Mouse (Mus musculus) embryonic fibroblast, embryonic 13.5 days (primary cell): ENCODE measurements around the gene Dock9. TPM values are rescaled to one million over a fixed set of nuclear protein-coding genes. Genes with fewer than 3 reads are reported as not detected.

Experiments
- H3K27ac ChIP-seq: 2 replicates; pipeline ENCODE4 v1.5.1; 2012; ENCODE audit warnings: low read length, control low read depth, inconsistent platforms; ENCODE audit not compliant: insufficient read depth
- H3K4me1 ChIP-seq: 2 replicates; pipeline ENCODE4 v1.6.1; 2011; ENCODE audit warnings: low read length; ENCODE audit not compliant: control insufficient read depth, insufficient read depth
- H3K4me3 ChIP-seq: 2 replicates; pipeline ENCODE4 v1.5.1; 2011; ENCODE audit warnings: mild to moderate bottlenecking, control low read depth, low read length; ENCODE audit not compliant: insufficient read depth
- CTCF ChIP-seq: IDR thresholded peaks from 2 replicates; pipeline ENCODE4 v1.5.1; 2011; ENCODE audit warnings: mild to moderate bottlenecking, control low read depth, low read length, moderate library complexity, borderline replicate concordance; ENCODE audit not compliant: insufficient read depth
- POLR2A ChIP-seq: IDR thresholded peaks from 2 replicates; pipeline ENCODE4 v1.6.1; 2011; ENCODE audit warnings: low read depth, mild to moderate bottlenecking, control low read depth, low read length, moderate library complexity
- polyA plus RNA-seq: library from polyadenylated mRNA; stranded (reverse); fragments of >200 nt; gene quantifications from 2 replicates; pipeline ENCODE4 v1.2.4, GENCODE M21; 2011; ENCODE audit warnings: low read depth; ENCODE audit not compliant: missing spikeins, insufficient read length

Gene Dock9
- polyA plus RNA-seq, 1 experiment, result 10.2 TPM

DNA sequence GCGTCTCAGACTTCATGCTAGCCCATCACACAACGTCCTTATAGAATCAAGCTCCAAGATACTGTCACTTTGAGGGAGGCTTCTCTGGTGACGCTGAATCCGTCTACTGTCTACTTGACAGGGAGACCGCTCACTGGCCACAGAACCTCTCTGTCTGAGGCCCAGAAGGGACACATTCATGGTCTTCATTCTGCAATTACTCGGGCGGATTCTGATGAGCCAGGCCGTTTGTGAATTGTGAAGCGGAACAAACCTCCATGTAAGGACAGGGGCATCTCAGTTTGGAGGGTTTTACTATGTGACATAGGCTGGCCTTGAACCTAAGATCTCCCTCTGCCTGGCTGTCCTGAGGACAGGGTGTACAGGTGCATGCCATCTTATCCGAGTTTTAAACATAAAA is 140.7 kb downstream of the Dock9 start:
- Histone ChIP-seq H3K4me1 (peaks cover 3% of the 10 kb centered on the region), H3K27ac (no peak overlapping the region), H3K4me3 (no peak overlapping the region)
- no peak for TF ChIP-seq POLR2A
- TF ChIP-seq CTCF, result no peak

DNA sequence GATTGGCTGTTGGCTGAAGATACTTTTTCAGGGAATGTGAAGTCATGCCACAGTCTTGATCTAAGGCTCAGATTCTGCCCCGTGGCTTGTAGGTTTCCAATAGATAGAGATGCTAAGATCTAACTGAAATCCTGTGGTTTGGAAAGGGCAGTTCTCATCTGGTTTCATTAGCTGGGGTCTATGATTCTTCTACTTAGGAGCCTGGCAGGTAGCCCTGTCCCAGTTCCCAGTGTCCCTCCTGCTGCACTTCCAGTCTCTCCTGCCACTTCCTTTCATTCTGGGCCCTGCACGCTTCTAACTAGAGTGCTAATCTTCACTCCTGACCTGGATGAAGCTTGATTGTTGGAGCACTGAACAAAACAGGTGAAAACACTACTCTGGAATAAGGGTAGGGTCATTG is 142.7 kb downstream of the Dock9 start:
- Histone ChIP-seq H3K4me1 (peaks cover 3% of the 10 kb centered on the region), H3K27ac (peak overlapping the region; percentile 58), H3K4me3 (no peak overlapping the region)
- no peak for TF ChIP-seq POLR2A
- no peak for TF ChIP-seq CTCF

DNA sequence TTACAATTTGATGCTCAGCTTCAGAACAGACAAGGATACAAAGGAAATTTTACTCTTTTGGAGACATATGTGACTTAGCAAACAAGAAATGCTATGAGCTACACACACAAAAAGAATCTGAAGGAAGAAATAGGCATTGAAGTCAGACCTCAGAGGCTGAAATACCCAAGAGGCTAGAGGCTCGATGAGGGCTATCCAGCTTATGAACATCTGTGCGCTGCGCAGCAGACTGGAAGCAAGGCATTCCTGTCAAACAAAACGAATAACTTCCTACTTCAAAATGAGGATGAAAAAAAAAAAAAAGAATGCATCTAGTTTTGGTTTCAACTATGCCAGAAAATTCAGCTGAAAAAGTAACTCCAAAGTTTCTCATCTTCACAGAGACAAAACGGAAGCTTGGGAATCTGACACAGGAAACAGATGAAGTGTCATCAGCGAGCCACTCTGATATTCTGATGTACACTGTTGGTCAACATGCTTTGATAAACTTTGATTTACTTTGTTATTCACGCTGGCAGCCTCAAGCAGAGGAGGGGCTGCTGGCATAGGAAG is 143.1 kb downstream of the Dock9 start:
- TF ChIP-seq POLR2A (no peak), CTCF (no peak)
- Histone ChIP-seq H3K27ac (peak overlapping the region; percentile 58), H3K4me3 (no peak overlapping the region), H3K4me1 (peaks cover 3% of the 10 kb centered on the region)

GRCm38 (mm10) chr14:121653717-121654116 is 143.9 kb downstream of the Dock9 start:
- Histone ChIP-seq H3K27ac (0 out of 2 replicates have a peak overlapping the region, but pooled peaks have one; percentile 1), H3K4me3 (no peak overlapping the region), H3K4me1 (peaks cover 2% of the 10 kb centered on the region; the same call in 1 of the 2 replicates)
- TF ChIP-seq POLR2A, result no peak
- no peak for TF ChIP-seq CTCF

DNA sequence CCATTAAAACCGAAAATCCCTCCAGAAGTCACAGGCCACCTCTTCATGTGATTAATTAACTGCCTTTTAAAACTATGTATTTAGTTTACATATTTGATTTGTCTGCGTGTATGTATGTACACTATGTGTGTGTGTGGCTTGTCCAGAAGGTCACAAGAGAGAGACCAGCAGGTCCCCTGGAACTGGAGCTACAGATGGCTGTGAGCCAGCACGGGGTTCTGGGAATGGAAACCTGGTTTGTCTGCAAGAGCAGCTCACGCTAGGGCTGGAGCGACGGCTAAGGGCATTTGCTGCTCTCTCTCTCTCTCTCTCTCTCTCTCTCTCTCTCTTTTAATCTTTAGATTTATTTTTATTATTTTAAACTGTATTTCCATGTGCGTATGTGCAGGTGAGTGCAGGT is 144.4 kb downstream of the Dock9 start:
- TF ChIP-seq CTCF (no peak), POLR2A (no peak)
- no peak overlapping the region for H3K4me3 ChIP-seq
- H3K4me1 ChIP-seq, result no peaks in the 10 kb centered on the region; the same call in 1 of the 2 replicates
- no peak overlapping the region for H3K27ac ChIP-seq

DNA sequence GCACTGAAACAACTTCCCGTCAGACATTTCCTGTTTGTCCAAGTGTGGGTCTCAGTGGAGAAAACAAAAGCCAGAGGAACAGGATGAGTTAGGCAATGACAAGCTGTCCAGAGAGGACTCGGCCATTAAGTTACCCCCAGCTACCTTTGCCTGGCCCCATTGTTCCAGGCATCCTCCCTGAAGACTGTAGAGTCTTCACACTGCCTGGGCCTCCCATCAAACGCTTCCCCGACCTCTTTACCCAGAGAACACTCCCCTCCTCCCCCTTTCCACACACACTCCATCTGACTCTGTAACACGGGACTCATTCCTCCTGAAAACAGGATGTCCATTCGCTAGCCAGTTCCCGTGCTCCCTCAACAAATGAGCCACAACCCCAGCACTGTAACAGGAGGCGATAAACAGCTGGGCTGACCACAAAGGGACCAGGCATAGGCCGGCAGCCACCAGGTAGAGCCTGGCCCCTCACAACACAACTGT is 149.0 kb downstream of the Dock9 start:
- TF ChIP-seq POLR2A, result no peak
- TF ChIP-seq CTCF, result no peak
- no peaks in the 10 kb centered on the region; the same call in 1 of the 2 replicates for H3K4me1 ChIP-seq
- no peak overlapping the region for H3K4me3 ChIP-seq
- no peak overlapping the region for H3K27ac ChIP-seq

DNA sequence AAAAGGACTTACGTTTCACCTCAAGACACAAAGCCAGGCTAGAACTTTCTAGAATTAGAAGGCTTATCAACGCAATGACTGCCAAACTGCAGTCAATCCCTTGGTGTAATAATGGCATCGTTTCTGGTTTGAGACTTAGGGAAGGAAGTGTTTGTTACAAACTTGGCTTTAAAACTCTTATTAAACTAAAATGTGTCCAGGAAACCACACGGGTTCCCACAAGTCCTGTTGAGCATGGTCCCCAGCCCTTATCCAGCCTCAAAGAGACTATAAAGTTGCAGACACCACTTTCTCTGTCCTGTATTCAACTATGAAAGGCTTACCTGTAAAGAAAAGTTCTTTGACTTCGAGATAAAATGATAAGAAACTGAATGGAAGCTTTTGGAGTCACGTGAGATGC is 149.9 kb downstream of the Dock9 start:
- Histone ChIP-seq H3K27ac (no peak overlapping the region), H3K4me1 (no peaks in the 10 kb centered on the region; the same call in 1 of the 2 replicates), H3K4me3 (no peak overlapping the region)
- TF ChIP-seq CTCF (no peak), POLR2A (no peak)

DNA sequence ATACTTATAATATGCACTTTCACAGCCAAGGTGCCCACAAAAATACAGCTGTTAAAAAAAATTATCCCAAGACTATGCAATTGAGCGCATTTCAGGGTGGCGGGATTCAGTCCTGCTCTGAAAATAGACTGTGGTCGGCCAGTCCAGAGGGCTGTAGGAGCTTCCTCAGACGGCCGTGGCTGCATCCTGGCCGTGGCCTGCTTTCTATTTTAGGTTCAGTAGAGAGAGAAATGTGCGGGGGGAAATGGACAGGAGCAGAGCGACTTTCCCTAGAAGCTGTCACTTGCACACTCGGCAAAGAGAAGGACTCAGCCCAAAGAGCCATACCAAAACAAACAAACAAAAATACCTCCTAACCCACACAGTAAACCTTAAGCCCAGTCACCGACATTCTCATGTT is 151.0 kb downstream of the Dock9 start:
- TF ChIP-seq CTCF (no peak), POLR2A (no peak)
- Histone ChIP-seq H3K27ac (no peak overlapping the region), H3K4me1 (no peaks in the 10 kb centered on the region; the same call in 1 of the 2 replicates)

DNA sequence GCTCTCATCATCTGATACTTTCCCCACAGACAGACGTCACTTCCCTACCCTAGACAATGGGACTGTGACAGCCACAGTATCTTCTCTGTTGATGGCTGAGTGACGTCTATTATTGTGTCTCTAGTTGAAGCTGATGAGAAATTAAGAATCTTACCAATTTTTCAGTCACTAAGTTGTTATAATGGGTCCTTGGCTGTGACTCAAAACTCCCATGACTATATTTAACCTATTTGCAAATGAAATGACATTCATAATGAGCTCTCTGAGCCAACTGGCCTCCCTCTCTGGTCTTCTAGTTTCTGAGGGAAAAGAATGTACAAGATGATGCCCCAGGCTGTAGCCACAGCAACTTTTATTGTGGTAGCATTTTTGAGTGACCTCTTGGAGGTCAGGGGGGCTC is 153.3 kb downstream of the Dock9 start:
- TF ChIP-seq POLR2A, result no peak
- TF ChIP-seq CTCF, result no peak
- Histone ChIP-seq H3K4me3 (no peak overlapping the region), H3K4me1 (no peaks in the 10 kb centered on the region; the same call in 1 of the 2 replicates), H3K27ac (no peak overlapping the region)

More for the DNA sequence above, 151.0 kb downstream of the Dock9 start:
- no peak overlapping the region for H3K4me3 ChIP-seq

- Histone ChIP-seq H3K4me1 (no peaks in the 10 kb centered on the region; the same call in 1 of the 2 replicates), H3K27ac (no peak overlapping the region), H3K4me3 (no peak overlapping the region)
- TF ChIP-seq POLR2A, result no peak
- TF ChIP-seq CTCF, result no peak
Measured at GRCm38 (mm10) chr14:121641271-121641670, 156.4 kb downstream of the Dock9 start.

GRCm38 (mm10) chr14:121636935-121637510 is 160.6 kb downstream of the Dock9 start:
- Histone ChIP-seq H3K4me1 (no peaks in the 10 kb centered on the region), H3K4me3 (no peak overlapping the region), H3K27ac (no peak overlapping the region)
- TF ChIP-seq CTCF, result no peak
- no peak for TF ChIP-seq POLR2A
